Mouse (Mus musculus): Measurements from ENCODE around the gene Olfr1202.

Gene Olfr1202

GRCm38 (mm10) chr2:88814196-88814595 is at the start of gene Olfr1202:
TSS of gene Olfr1202 (plus strand) at chr2:88814496.
- no peak for DNase-seq

- no peak for DNase-seq
These were observed 43.9 kb upstream of the Olfr1202 start, which contains the start of gene Olfr1200 for GRCm38 (mm10) chr2:88770388-88770787. TSS of gene Olfr1200 (minus strand) at chr2:88770488.

DNA sequence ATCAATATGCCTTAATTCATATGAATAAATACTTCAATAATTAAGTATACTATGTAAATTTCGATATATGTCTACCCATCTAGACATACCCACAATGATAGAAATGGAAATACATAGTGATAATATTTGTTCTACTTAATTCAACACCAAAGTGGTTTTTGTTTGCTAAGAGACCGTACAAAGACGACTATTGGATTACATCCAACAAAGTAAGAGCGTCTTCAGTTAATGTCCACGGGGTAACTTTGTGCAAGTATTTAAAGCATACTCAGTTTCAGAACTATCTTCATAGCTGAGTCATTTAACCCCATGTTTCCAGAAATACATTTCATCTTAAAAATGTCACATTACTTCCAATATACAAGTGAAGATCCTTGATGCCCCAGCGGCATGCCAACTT is 21.6 kb upstream of the Olfr1202 start, which contains the start of gene Olfr1201:
Gene Olfr1201 (plus strand): TSS at position 301 of the 400 bp plus-strand sequence.
- no peak for DNase-seq

DNA sequence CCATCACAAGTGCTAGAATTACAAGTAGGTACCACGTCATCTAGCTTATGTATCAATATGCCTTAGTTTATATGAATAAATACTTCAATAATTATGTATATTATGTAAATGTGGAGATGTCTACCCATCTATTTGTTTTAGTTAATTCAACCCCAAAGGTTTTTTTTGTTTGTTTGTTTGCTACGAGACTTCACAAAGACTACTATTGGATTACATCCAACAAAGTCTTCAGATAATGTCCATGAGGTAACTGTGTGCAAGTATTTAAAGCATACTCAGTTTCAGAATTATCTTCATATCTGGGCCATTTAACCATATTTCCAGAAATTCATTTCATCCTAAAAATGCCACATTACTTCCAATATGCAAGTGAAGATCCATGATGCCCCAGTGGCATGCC is 15.1 kb downstream of the Olfr1202 start, which contains the start of gene Olfr1205:
Gene Olfr1205 (plus strand): TSS at position 301 of the 400 bp plus-strand sequence.
- DNase-seq, result no peak

- no peak for DNase-seq
These were observed 24.2 kb downstream of the Olfr1202 start for GRCm38 (mm10) chr2:88838477-88838876.

DNA sequence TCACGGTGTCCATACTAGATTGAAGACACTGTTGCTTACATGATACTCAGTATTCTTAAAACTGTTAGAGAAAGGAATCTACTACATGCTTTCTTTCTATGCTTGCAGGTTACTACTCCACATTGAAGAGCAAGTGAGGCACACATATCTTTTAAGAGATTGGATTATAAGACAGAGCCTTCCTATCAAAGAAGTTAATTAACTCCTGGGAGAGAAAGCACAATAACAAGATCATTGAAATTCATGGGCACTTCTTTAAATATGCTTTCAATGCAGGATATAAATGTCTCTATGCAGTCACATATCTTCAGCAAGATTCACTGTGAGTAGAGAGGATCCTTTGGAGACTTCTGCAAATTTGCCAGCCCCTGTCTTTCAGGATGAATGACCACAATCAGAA is 34.7 kb downstream of the Olfr1202 start, which contains the start of gene Olfr1204:
Gene Olfr1204 (plus strand): TSS at position 301 of the 400 bp plus-strand sequence.
- no peak for DNase-seq

- no peak for DNase-seq
These were observed 48.6 kb downstream of the Olfr1202 start, which contains the start of gene Olfr1206 for GRCm38 (mm10) chr2:88862931-88863330. TSS of gene Olfr1206 (plus strand) at chr2:88863231.

All from kidney, postnatal 10 days (tissue).